Mouse (Mus musculus) neural tube, embryonic 15.5 days (tissue): ENCODE measurements around the gene Pdpn. TPM values are rescaled to one million over a fixed set of nuclear protein-coding genes. Genes with fewer than 3 reads are reported as not detected.
A peak's percentile ranks its signal among the peaks of the same experiment; 100 is the strongest.
"Not testable (repeated sequence)": the region's sequence is repeated elsewhere in the genome, so short reads cannot be mapped to it uniquely, and the experiment has no call there.

ENCODE experiments used
- ATAC-seq: fragments of 200-750 bp; cut with Nextera tagmentation; 2 replicates; pipeline ENCODE4 v1.8.0; 2017; ENCODE audit warnings: mild to moderate bottlenecking, moderate TSS enrichment, moderate library complexity; ENCODE audit not compliant: low FRiP score
- H3K27ac ChIP-seq: fragments of 300-500 bp; sonication (generic); replicated peaks from 2 replicates; pipeline ENCODE4 v1.5.1; 2015; ENCODE audit warnings: mild to moderate bottlenecking, inconsistent platforms
- H3K27me3 ChIP-seq: fragments of 300-500 bp; sonication (generic); replicated peaks from 2 replicates; pipeline ENCODE4 v1.6.1; 2015; ENCODE audit warnings: inconsistent platforms
- H3K36me3 ChIP-seq: fragments of 300-500 bp; sonication (generic); 2 replicates; pipeline ENCODE4 v1.6.1; 2015; ENCODE audit warnings: inconsistent platforms
- H3K4me1 ChIP-seq: fragments of 300-500 bp; sonication (generic); 2 replicates; pipeline ENCODE4 v1.6.1; 2015; ENCODE audit warnings: inconsistent platforms
- H3K4me2 ChIP-seq: fragments of 300-500 bp; sonication (generic); 2 replicates; pipeline ENCODE4 v1.6.1; 2015; ENCODE audit warnings: inconsistent platforms, mild to moderate bottlenecking, moderate library complexity
- H3K4me3 ChIP-seq: fragments of 300-500 bp; sonication (generic); replicated peaks from 2 replicates; pipeline ENCODE4 v1.5.1; 2015; ENCODE audit warnings: mild to moderate bottlenecking, inconsistent platforms
- H3K9ac ChIP-seq: fragments of 300-500 bp; sonication (generic); replicated peaks from 2 replicates; pipeline ENCODE4 v1.6.1; 2015; ENCODE audit warnings: mild to moderate bottlenecking, inconsistent platforms
- H3K9me3 ChIP-seq: fragments of 300-500 bp; sonication (generic); replicated peaks from 2 replicates; pipeline ENCODE4 v1.6.1; 2016; ENCODE audit warnings: inconsistent platforms
- WGBS: fragments of 180-500 bp; shearing (Covaris S2); methylation state at CpG from one replicate; pipeline ENCODE4 v1.1.7; 2015; ENCODE audit warnings: mixed read lengths; 5-methylcytosine and 5-hydroxymethylcytosine counted together
- polyA plus RNA-seq: library from polyadenylated mRNA; unstranded; fragments of >200 nt; fragmentation: Nextera tagmentation; extraction: Ambion mirVana; gene quantifications from 2 replicates; pipeline ENCODE4 v1.2.1, GENCODE M21; 2015

Pdpn gene
- 25.5 and 29.0 TPM in 2 replicates for polyA plus RNA-seq

- Histone ChIP-seq H3K27me3 (no peaks in the 10 kb centered on the region; the same call in 1 of the 2 replicates), H3K27ac (peak within 1 kb of the TSS; percentile 66), H3K4me1 (peaks cover 40% of the 10 kb centered on the region), H3K36me3 (no peaks in the 10 kb centered on the region), H3K9me3 (no peaks in the 10 kb centered on the region), H3K4me3 (peak within 1 kb of the TSS; percentile 39), H3K4me2 (peak within 1 kb of the TSS; percentile 61), H3K9ac (peak within 1 kb of the TSS; percentile 34)
- WGBS, result under 1% methylated on average over 31 of the region's 31 CpGs
- peak; percentile 35; the same call in 1 of the 2 replicates for ATAC-seq
Measured at GRCm38 (mm10) chr4:143299325-143300070, at the start of gene Pdpn. Pdpn (minus strand) TSS chr4:143299564.

GRCm38 (mm10) chr4:143348678-143349077 is 49.3 kb upstream of the Pdpn start:
- Histone ChIP-seq H3K27ac (no peak overlapping the region), H3K9me3 (no peaks in the 10 kb centered on the region), H3K4me1 (peaks cover 20% of the 10 kb centered on the region), H3K27me3 (peaks cover 49% of the 10 kb centered on the region), H3K4me2 (peak overlapping the region; percentile 100), H3K9ac (no peak overlapping the region), H3K4me3 (no peak overlapping the region), H3K36me3 (no peaks in the 10 kb centered on the region)
- no peak for ATAC-seq
- 27% methylated on average over 5 of the region's 5 CpGs for WGBS

- H3K9ac ChIP-seq, H3K36me3 ChIP-seq, H3K4me2 ChIP-seq, H3K9me3 ChIP-seq, ATAC-seq, H3K27ac ChIP-seq, H3K4me3 ChIP-seq: not testable (repeated sequence)
- Histone ChIP-seq H3K27me3 (peaks cover 29% of the 10 kb centered on the region), H3K4me1 (peaks cover 18% of the 10 kb centered on the region)
- 89% methylated on average over 5 of the region's 5 CpGs for WGBS
Measured at GRCm38 (mm10) chr4:143345491-143345890, 46.1 kb upstream of the Pdpn start.

- Histone ChIP-seq H3K9ac (no peak overlapping the region), H3K36me3 (no peaks in the 10 kb centered on the region), H3K4me3 (no peak overlapping the region), H3K9me3 (no peaks in the 10 kb centered on the region), H3K4me2 (no peak overlapping the region), H3K4me1 (no peaks in the 10 kb centered on the region), H3K27me3 (no peaks in the 10 kb centered on the region), H3K27ac (no peak overlapping the region)
- no peak for ATAC-seq
- WGBS, result 75% methylated on average over 7 of the region's 7 CpGs
Measured at GRCm38 (mm10) chr4:143341470-143341869, 42.1 kb upstream of the Pdpn start.

- Histone ChIP-seq H3K4me1 (no peaks in the 10 kb centered on the region), H3K9ac (no peak overlapping the region), H3K27ac (no peak overlapping the region), H3K36me3 (no peaks in the 10 kb centered on the region), H3K4me3 (no peak overlapping the region), H3K27me3 (no peaks in the 10 kb centered on the region), H3K4me2 (no peak overlapping the region), H3K9me3 (no peaks in the 10 kb centered on the region)
- 66% methylated on average over 13 of the region's 13 CpGs for whole genome bisulfite sequencing
- no peak for ATAC-seq
Measured at GRCm38 (mm10) chr4:143339808-143340207, 40.4 kb upstream of the Pdpn start.

GRCm38 (mm10) chr4:143336096-143336495 is 36.7 kb upstream of the Pdpn start:
- Histone ChIP-seq H3K4me3 (no peak overlapping the region), H3K9me3 (no peaks in the 10 kb centered on the region), H3K27me3 (no peaks in the 10 kb centered on the region), H3K4me2 (no peak overlapping the region), H3K36me3 (no peaks in the 10 kb centered on the region), H3K4me1 (no peaks in the 10 kb centered on the region), H3K27ac (no peak overlapping the region), H3K9ac (no peak overlapping the region)
- no peak for ATAC-seq
- 44% methylated on average over 2 of the region's 2 CpGs for WGBS

GRCm38 (mm10) chr4:143334995-143335394 is 35.6 kb upstream of the Pdpn start:
- Histone ChIP-seq H3K9ac (no peak overlapping the region), H3K27ac (no peak overlapping the region), H3K4me3 (no peak overlapping the region), H3K9me3 (no peaks in the 10 kb centered on the region), H3K4me2 (no peak overlapping the region), H3K36me3 (no peaks in the 10 kb centered on the region), H3K4me1 (0 out of 2 replicates have a peak, but pooled peaks cover 4% of the 10 kb centered on the region), H3K27me3 (no peaks in the 10 kb centered on the region)
- WGBS, result 89% methylated on average over 17 of the region's 17 CpGs
- no peak for ATAC-seq

- no peak overlapping the region for H3K27ac ChIP-seq
- H3K9ac ChIP-seq, result no peak overlapping the region
- H3K4me2 ChIP-seq, result no peak overlapping the region
- ATAC-seq, result no peak
- no peak overlapping the region for H3K4me3 ChIP-seq
- no peaks in the 10 kb centered on the region for H3K9me3 ChIP-seq
- 0 out of 2 replicates have a peak, but pooled peaks cover 4% of the 10 kb centered on the region for H3K4me1 ChIP-seq
- H3K36me3 ChIP-seq, result no peaks in the 10 kb centered on the region
- 53% methylated on average over 5 of the region's 5 CpGs for WGBS
- H3K27me3 ChIP-seq, result no peaks in the 10 kb centered on the region
Measured at GRCm38 (mm10) chr4:143334145-143334544, 34.8 kb upstream of the Pdpn start.

- Histone ChIP-seq H3K27me3 (no peaks in the 10 kb centered on the region), H3K9ac (no peak overlapping the region), H3K9me3 (no peaks in the 10 kb centered on the region), H3K4me1 (0 out of 2 replicates have a peak, but pooled peaks cover 4% of the 10 kb centered on the region), H3K27ac (no peak overlapping the region), H3K4me2 (no peak overlapping the region), H3K4me3 (no peak overlapping the region), H3K36me3 (no peaks in the 10 kb centered on the region)
- no peak for ATAC-seq
- WGBS, result 73% methylated on average over 1 of the region's 1 CpGs
Measured at GRCm38 (mm10) chr4:143331787-143332186, 32.4 kb upstream of the Pdpn start.

- ATAC-seq, result no peak
- H3K9me3 ChIP-seq, result no peaks in the 10 kb centered on the region
- H3K27ac ChIP-seq, result no peak overlapping the region
- H3K4me2 ChIP-seq, result no peak overlapping the region
- WGBS, result 39% methylated on average over 9 of the region's 9 CpGs
- no peak overlapping the region for H3K9ac ChIP-seq
- no peaks in the 10 kb centered on the region for H3K36me3 ChIP-seq
- peaks cover 4% of the 10 kb centered on the region; the same call in 1 of the 2 replicates for H3K4me1 ChIP-seq
- H3K27me3 ChIP-seq, result no peaks in the 10 kb centered on the region
- no peak overlapping the region for H3K4me3 ChIP-seq
Measured at GRCm38 (mm10) chr4:143330566-143330965, 31.2 kb upstream of the Pdpn start.

GRCm38 (mm10) chr4:143325625-143325941 is 26.2 kb upstream of the Pdpn start:
- Histone ChIP-seq H3K36me3 (no peaks in the 10 kb centered on the region), H3K9me3 (no peaks in the 10 kb centered on the region), H3K4me1 (peaks cover 12% of the 10 kb centered on the region), H3K27me3 (no peaks in the 10 kb centered on the region), H3K4me2 (peak overlapping the region; percentile 59), H3K4me3 (peak overlapping the region; percentile 32), H3K9ac (0 out of 2 replicates have a peak overlapping the region, but pooled peaks have one; percentile 20), H3K27ac (no peak overlapping the region)
- 1% methylated on average over 10 of the region's 10 CpGs for WGBS
- ATAC-seq, result peak; percentile 67; the same call in 1 of the 2 replicates

- ATAC-seq, result peak; percentile 56; the same call in 1 of the 2 replicates
- Histone ChIP-seq H3K4me3 (peak overlapping the region; percentile 32), H3K27ac (0 out of 2 replicates have a peak overlapping the region, but pooled peaks have one; percentile 13), H3K9me3 (no peaks in the 10 kb centered on the region), H3K36me3 (no peaks in the 10 kb centered on the region), H3K4me1 (peaks cover 10% of the 10 kb centered on the region), H3K9ac (0 out of 2 replicates have a peak overlapping the region, but pooled peaks have one; percentile 20), H3K27me3 (no peaks in the 10 kb centered on the region), H3K4me2 (peak overlapping the region; percentile 59)
- WGBS, result 7% methylated on average over 15 of the region's 15 CpGs
Measured at GRCm38 (mm10) chr4:143324925-143325624, 25.7 kb upstream of the Pdpn start.
